Mouse (Mus musculus) mouse trophoblast stem cell (cell line): ENCODE measurements around the gene Arntl.

Experiments used
- in situ Hi-C, 2 experiments: fragments of 300-500 bp; cut with MseI, MboI; formaldehyde crosslinking; loops; 2 replicates in 1 of 2; 3 replicates in 1 of 2; pipeline ENCODE4 v1.15.1; 2025

Arntl gene

GRCm38 (mm10) chr7:113206644-113207470 lies at the start of gene Arntl:
Gene Arntl, plus strand, starts transcription at chr7:113207465.
- in situ Hi-C loops = no loop called here

- in situ Hi-C loops = no loop called here
These were observed 46.1 kb upstream of the Arntl start for GRCm38 (mm10) chr7:113161077-113161698.

GRCm38 (mm10) chr7:113164719-113165118 lies 42.5 kb upstream of the Arntl start:
- in situ Hi-C loops = no loop called here

- in situ Hi-C loops = no loop called here
These were observed 40.2 kb upstream of the Arntl start for GRCm38 (mm10) chr7:113167092-113167491.

GRCm38 (mm10) chr7:113168609-113169008 lies 38.7 kb upstream of the Arntl start:
- in situ Hi-C loops = no loop called here

GRCm38 (mm10) chr7:113172425-113172824 lies 34.8 kb upstream of the Arntl start:
- in situ Hi-C loops = no loop called here

GRCm38 (mm10) chr7:113175481-113175880 lies 31.8 kb upstream of the Arntl start:
- in situ Hi-C loops = no loop called here

- in situ Hi-C loops = no loop called here
These were observed 29.2 kb upstream of the Arntl start for GRCm38 (mm10) chr7:113178073-113178472.

- in situ Hi-C loops = no loop called here
These were observed 23.5 kb upstream of the Arntl start for GRCm38 (mm10) chr7:113183787-113184186.

- in situ Hi-C loops = no loop called here
These were observed 22.2 kb upstream of the Arntl start for GRCm38 (mm10) chr7:113185056-113185455.

GRCm38 (mm10) chr7:113186041-113186800 lies 21.0 kb upstream of the Arntl start:
- in situ Hi-C loops = no loop called here

GRCm38 (mm10) chr7:113188091-113188490 lies 19.2 kb upstream of the Arntl start:
- in situ Hi-C loops = no loop called here

GRCm38 (mm10) chr7:113188566-113188965 lies 18.7 kb upstream of the Arntl start:
- in situ Hi-C loops = no loop called here

- in situ Hi-C loops = no loop called here
These were observed 15.5 kb upstream of the Arntl start for GRCm38 (mm10) chr7:113191787-113192186.

GRCm38 (mm10) chr7:113192714-113193365 lies 14.4 kb upstream of the Arntl start:
- in situ Hi-C loops = no loop called here

- in situ Hi-C loops = no loop called here
These were observed 13.4 kb upstream of the Arntl start for GRCm38 (mm10) chr7:113193872-113194271.

GRCm38 (mm10) chr7:113195271-113195670 lies 12.0 kb upstream of the Arntl start:
- in situ Hi-C loops = no loop called here

GRCm38 (mm10) chr7:113196171-113196570 lies 11.1 kb upstream of the Arntl start:
- in situ Hi-C loops = no loop called here

GRCm38 (mm10) chr7:113197161-113197775 lies 10.0 kb upstream of the Arntl start:
- in situ Hi-C loops = no loop called here

GRCm38 (mm10) chr7:113201584-113201983 lies 5.7 kb upstream of the Arntl start:
- in situ Hi-C loops = no loop called here
